Mouse (Mus musculus) retina, adult 2 months (tissue): ENCODE measurements around the gene Gabrp.
A peak's percentile ranks its signal among the peaks of the same experiment; 100 is the strongest.

Source experiments
- DNase-seq: peaks from one replicate; pipeline ENCODE4 v3.0.0-alpha.2; 2012; ENCODE audit warnings: low read depth, low spot score

Gene Gabrp

DNA sequence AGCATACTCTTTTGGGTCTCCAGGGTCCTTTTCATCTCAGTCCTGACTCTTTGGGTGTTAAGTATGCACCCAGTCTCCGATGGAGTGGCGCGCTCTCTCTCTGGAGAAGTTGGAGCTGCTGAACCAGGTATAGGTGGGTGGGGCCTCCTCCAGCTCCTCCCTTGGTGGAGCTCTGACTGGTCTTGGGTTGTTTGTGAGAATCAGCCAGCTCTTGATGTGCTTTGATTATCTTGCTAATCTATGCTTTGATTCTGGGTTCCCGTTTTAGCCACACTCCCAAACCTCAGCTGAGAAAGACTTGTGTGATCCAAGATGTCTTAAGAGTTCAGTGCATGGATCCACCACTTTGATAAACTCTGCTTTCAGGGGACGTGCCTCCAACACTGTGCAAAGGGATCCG lies at the start of gene Gabrp:
Gene Gabrp (minus strand): TSS at position 101 of the 400 bp plus-strand sequence.
- DNase-seq = no peak

DNA sequence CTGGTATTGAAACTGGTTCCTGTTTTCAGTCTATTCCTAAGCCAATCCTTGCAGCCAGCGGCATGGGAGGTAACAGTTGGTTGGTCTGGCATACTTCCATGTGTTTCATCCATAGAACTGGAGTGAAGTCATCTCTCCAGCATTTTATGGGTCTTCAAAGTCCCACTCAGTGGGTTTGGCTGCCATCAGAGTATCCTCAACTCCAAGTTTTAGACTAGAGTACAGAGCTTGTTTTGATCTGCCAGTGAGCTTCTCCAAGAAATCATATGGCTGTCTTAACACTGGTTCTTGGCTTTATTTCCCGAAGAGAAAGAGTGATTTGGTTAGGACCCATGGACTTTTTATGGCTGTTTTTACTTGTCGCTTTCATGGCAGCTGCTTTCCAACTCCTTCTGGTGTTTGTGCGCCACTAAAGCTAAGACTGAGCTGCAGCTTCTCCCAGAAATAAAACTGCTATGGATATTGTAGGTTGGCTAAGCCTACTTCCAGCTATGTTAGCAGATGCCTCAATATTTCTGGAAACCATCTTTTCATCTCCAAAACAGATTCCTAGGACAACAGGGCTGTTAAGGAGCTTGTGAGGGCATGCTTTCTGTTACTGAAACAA lies 48.5 kb upstream of the Gabrp start:
- DNase-seq = no peak

DNA sequence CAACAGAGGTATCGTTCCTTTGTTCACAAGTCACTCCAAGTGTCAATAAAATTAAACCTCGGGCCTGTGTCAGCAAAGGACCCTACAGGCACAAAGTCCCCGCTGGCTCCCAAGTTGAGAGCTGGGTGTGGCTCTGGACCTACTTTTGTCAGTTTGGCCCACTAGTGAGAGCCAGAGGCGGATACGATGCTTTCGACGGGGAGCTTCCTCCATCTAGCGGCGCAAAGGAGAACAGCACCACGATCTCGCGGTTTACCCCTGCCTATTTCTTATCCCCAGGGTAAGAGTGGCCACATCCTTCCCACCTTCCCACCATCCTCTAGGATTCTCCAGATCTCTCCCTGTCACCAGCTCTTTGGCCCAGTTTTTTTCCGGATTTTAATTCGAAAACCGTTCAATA lies 35.5 kb upstream of the Gabrp start:
- peak; percentile 16 for DNase-seq

DNA sequence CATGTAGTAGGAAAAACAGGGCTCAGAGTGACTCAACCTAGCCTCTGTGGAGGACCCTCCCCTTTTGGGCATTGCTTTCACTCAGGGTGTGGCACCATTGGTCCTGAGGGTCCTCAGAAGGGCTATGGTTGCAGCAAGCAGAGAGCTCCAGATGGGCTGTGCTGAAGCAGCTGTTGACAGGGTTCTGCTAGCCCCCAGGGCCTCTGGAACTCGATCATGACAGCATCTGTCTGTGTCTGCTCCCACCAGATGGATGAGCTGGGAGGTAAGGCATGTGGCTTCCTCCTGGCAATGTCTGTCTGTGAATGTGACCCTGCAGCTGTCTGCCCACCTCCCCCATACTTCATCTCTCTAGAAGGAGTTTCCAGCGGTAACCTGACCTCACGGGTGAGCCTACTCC lies 29.0 kb upstream of the Gabrp start:
- DNase-seq = no peak

DNA sequence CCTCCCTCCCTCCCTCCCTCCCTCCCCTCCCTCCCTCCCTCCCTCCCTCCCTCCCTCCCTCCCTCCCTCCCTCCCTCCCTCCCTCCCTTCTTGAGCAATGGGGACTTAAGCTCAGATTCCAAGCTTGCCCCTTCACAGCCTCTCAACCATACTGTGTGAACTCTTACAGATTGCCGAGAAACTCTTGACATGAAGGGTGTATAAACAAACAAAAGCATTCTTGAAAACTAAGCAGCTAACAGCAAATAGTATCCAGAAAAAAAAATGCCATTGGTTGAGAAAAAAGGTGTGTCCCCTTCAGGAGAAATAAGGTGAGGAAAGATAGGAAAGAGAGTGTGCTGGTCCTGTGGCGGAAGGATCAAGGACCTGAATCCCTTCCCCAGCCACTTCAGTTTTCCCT lies 24.4 kb upstream of the Gabrp start:
- no peak for DNase-seq

DNA sequence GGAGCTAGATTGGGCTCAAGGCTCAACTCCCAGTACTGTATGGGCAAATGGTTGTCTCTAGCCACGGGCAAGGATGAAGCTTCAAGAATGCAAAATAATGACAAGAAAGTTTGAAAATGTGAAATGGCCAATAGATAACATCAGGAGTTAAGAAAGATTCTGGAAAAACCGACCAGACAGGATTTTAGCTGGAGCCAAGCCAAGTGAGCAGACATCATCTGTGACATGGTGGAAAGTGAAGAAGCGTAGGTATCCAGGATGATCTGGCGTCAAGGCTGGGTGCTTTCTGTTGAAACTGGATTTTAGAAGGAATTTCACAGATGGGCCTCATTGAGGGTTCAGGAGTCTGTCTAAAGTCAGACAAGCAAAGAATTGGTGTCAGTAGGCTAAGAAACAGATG lies 20.2 kb upstream of the Gabrp start, which contains the start of gene D130052B06Rik:
Gene D130052B06Rik (plus strand): TSS at position 317 of the 400 bp plus-strand sequence.
- no peak for DNase-seq

DNA sequence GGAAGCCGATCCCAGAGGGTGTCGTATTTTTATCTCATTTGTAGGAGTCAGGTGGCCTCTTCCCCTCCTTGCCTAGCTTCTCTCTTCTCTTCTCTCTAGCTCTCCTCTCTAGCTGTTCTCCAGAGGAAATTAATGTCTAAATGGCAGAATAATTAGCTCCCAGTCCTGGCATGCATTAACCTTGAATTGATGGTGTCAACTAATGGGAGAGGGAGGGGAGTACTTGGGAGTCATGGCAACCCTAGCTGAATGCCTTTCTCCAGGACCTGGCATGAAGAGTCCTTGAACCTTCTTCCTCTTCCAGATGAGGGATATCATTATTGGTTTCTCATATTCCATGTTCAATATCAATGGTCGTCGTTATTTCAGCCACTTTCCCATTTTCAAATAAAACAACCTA lies 17.9 kb upstream of the Gabrp start:
- DNase-seq = no peak

DNA sequence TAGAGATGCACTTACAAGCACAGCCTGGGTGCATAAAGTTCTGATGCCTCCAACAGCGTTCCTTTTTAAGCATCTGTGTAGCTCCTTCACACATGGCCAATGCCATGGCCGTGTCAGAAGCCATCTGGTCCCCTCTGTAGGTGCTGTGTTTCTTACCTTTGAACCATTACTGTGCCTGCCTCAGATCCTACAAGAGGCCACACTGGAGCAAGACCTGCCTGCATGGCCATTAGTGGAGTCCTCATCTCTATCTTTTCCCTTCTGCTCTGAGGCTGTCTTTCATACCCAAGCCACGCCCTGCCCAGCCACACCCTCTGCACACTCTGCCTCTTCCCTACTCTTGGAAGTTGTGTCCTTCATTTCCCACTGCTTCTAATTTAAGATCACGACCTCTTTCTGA lies 14.1 kb upstream of the Gabrp start:
- DNase-seq = no peak

DNA sequence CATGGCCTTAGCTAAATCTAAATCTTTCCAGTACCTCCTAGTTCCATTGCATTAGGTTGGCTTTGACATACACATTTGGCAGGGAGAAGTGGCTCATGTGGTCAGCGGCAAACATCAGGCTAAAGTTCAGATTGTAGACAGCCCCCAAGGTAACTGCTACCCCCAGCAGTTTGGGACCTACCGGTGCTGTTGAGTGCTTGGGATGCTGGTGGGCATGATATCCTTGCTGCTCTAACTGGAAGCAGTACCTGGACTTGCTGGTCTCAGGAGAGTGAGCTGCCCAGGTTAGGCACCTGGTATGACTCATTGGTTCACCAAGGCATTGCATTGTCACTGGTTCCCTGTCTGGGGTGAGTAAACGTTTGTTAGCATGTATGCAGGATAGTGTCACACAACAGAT lies 12.0 kb upstream of the Gabrp start:
- no peak for DNase-seq

DNA sequence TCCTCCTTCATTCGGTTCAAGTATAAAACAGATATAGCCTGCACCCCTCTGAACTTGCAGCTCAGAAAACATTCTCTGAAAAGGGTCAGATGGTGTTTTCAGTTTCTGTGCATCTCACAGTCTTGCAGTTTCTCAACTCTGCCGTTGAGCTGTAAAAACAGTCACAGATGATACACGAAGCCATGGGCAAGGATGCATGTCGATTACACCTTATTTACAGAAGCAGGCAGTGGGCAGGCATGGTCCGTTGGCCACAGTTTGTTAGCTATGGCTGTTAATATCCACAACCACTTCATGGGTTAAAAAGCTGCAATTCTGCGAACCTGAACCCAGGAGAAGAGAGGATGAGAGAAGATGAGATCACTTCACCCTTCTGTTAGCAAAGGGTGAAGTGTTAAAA lies 7.9 kb upstream of the Gabrp start:
- DNase-seq = no peak

DNA sequence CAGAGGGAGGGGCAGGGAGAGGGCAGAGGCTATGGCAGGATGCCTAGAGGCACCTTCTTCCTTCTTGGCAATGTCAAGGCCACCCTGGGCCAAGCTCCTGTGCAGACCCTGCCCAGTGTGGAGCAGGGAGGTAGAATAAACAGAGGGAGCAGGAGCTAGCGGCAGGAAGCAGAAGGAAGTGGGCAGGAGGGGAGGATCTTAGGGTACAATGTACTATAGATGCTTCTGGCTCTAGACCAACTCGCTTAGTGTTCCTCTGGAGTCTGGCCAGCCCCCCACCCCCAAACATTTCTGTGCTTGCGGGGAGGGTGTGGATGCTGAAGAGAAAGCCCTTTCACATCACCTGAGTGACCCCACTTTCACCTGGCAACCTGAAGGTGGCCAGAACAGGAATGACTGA lies 862 bp upstream of the Gabrp start:
- DNase-seq = no peak

DNA sequence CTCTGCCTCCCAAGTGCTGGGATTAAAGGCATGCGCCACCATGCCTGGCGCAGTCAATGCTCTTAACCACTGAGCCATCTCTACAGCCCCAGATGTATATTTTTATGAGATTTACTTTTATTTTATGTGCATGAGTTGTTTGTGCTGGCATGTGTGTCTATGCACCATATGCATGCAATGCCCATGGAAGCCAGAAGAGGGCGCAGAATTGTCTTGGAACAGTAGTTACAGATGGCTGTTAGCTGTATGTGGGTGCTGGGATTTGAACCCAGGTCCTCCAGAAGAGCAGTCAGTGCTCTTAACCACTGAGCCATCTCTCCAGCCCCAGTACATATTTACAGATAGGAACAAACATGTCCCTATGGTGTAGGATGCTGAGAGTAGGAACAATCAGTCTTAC lies 3.8 kb downstream of the Gabrp start:
- DNase-seq = no peak

DNA sequence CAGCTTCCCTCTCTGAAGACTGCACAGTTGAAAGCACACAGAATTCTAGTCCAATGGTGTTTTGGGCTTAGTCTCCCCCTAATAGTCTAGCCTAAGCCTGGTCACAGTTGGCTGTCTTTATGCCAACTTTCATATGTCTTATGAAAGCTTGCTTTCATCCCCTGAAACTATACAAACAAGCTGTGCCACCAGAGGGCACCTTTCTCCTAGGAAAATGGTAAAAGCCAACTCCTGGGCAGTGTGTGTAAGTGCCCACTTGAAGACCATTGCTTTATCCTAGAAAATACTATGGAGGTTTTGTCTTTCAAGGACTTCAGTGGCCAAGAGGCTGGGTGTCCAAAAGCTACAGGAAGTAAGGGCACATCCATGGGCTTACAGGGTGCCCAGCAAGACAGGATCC lies 8.3 kb downstream of the Gabrp start:
- DNase-seq = no peak

DNA sequence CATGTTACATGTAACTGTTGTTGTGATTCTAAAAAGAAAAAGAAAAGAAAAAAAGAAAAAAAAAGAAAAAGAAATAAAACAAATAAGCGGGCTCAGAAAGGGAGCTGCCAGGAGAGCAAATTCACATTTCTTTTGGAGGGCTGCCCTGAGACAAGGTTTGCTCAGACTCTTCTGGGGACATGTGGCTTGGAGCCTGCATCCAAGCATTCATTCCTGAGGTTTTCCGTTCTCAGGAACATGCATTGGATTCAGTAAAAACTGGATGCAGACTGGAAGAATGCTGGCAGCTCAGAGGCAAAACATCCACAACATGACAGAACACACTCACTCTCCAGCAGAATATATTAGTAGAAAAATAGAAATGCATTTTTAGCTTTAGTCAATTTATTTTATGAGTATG lies 14.8 kb downstream of the Gabrp start:
- DNase-seq = no peak

DNA sequence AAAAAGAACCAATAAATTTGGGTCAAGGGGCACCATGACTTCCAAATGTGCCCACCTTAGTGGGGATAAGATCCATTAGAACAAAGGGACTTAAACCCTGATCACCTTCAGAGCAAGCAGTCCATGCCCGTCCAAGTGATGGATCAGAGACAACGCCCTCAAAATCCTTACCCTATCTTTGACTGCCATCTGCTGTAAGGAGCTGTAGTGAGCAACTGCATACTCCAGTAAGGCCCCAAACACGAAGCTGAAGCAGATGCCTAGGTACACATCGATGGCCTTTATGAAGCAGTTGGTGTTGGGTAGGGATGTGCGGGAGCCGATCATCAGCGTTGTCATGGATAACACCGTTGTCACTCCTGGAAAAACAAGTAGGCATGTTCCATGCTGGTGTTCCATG lies 24.6 kb downstream of the Gabrp start:
- no peak for DNase-seq

DNA sequence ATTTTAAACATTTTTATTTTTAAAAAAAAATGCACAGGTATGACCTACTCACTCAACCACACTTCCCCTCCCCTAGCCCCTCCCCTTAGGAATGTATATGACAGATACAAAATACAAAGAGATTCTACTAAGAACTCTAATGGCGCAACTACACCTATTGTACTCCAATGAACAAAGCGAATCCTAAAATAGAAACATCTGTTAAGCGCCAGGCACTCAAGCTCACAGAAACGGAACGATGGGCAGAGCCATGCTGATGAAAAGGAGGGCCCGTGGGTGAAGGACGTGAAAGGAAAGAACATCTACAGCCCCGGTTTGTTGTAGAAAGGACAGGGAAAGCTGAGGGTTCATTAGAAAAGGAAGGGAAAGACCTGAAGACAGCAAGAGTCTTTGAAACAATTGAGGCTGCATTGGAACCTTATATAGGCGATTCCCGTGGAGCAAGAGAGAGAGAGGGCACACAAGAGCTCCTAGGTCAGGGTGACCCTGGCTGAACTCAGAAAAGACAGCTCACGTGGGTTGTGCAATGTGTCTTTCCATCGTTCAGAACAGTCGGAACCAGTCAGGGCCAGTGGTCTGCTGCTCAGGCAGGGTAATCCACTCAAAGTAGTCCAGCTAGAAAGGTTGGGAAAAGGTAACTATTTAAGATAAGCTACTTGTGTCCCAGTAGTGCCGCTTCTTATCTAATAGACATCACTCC lies 27.7 kb downstream of the Gabrp start:
- no peak for DNase-seq

DNA sequence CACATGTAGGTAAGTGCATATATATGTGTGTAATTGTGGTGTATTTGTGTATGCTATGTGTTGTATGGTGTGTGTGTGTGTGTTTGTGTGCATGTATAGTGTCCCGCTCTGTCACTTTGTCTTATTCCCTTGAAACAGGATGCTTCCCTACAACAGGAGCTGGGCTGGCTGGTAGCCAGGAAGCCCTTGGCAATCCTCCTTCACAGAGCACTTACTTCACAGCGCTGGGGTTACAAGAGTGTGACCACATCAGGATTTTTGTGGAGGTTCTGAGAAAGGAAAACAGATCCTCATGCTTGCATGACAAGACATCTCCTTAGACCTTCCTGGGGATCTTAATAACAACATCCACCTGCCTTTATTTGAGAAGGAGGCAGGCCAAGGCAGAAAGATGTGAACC lies 31.4 kb downstream of the Gabrp start:
- DNase-seq = no peak

DNA sequence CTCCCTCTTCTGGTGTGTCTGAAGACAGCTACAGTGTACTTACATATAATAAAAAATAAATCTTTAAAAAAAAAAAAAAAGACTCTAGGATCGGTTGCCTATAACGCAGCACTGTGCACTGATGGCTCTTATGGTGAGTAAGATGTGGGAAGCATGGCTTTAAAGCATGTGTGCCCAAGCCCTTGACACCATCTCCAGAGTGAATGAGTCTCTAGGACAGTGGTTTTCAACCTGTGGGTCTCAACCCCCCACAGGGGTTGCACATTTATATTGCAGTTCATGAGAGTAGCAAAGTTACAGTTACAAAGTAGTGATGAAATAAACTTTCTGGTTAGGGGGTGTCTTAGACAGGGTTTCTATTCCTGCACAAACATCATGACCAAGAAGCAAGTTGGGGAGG lies 33.8 kb downstream of the Gabrp start:
- no peak for DNase-seq

DNA sequence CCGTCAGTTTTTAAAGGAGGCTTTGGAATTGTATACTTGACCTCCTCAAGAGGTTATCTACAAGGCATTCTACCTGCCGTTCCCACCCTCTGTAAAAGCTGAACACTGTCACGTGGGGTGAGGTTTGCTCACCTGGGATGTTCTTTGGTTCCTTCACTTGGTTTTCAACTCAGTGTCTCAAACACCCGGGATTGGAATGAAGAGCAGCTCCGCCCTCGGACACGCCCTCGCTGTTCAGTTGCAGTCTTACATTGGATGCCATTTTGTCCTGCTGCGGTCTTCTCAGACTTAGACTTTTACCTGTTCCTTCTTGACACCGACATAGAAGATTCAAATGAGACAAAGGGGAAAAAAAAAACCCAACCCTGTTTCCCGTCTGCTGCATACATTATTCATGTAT lies 34.6 kb downstream of the Gabrp start:
- DNase-seq = no peak

DNA sequence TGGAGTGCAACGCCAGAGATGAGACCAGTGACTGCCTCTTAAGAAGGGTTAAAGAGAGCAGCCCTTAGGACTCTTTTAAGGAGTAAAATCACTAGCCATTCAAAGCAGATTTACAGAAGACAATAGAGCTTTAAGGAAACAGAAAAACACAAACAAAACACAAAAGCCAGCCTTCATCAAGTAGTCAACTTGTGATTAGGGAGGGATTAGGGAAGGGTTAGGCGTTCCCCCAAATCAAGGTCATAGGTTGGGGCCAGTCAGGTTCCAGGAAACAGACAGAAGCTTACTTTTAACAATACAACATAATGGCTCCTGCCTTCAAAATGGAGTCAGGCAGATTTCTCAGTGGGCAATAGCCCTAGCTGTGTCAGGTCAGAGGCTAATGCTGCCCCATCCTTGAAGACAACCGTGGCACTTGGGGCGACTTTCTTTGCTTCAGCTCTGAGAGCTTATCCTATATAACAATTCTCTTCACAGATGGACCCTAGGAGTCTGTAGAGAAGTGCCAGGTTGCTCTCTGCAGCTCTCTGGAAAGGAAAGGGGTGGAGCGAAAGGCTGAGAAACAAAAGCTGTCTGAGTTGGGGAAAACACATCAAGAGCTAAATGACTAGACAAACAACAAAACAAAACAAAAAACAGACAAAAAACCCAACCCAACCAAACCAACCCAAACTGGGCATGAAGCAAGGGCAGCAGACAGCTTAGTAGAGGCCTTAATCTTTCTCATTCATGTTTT lies 41.2 kb downstream of the Gabrp start:
- DNase-seq = no peak

DNA sequence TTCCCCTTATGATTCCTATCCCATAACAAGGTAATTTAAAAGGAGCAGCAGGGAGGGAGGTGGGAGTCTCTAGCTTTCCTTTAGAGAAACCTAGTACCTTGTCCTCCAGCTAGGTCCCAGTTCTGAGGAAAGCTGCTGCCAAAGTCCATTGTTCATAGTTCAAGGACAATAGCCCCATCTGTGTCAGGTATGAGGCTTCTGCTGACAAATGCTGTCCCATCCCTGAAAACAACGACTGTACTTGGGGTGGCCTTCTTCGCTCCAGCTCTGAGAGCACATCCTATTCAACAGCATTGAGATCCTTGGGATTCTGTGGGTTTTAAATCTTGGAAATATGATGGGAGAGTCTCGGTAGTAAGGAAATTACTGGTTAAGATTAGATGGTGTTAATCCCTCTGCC lies 42.1 kb downstream of the Gabrp start:
- no peak for DNase-seq

DNA sequence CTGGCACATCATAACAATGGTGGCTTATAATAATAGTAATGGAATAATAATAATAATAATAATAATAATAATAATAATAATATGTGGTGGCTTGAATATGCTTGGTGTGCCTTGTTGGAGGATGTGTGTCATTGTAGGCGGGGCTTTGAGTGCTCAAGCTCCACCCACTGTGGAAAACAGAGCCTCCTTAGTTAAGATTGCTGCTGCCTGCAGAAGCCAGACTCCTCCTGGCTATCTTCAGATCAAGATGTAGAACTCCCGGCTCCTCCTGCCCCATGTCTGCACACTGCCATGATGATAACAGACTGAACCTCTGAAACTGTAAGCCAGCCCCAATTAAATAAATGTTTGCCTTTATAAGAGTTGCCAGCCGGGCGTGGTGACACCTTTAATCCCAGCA lies 44.2 kb downstream of the Gabrp start:
- no peak for DNase-seq

DNA sequence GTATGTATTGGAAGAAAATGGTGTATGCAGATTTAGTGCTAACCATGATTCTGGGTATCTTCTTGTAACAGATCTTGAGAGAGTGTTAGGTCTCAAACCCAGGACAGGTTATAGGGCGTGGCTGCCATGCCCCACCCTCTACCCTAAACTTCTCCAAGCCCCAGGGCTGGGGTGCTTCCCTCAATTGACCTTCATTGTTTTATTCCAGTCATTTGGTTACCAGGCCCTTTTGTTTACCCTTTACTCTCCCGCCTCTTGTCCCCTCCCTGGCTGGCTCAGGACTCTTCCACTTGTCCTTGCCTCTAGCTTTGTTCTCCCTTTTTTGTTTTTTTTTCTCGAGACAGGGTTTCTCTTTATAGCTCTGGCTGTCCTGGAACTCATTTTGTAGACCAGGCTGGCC lies 45.2 kb downstream of the Gabrp start:
- no peak for DNase-seq
